Mouse (Mus musculus): ENCODE data around the gene Gm5134.

DNA sequence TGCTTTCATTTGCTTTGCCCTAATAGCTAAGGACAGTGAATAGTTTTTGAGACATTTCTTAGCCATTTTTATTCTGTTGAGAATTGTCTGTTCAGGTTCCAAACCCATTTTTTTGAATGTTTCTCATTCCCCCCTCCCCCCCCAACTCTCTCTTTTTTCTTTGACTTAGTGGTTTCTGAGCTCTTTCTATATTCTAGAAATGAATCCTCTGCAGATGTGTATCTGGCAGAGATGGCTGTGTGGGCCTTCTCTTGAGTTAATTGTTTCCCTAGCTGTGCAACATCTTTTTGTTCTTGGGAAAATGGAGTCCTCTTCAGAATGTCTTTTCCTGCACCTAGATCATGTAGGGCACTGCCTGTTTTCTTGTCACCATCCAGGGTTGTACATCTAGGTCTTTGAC is 81.0 kb downstream of the Gm5134 start:
- TF ChIP-seq CTCF (IDR thresholded peaks at IDR 0.05; ENCODE audit: low read depth, low read length) (no peak), GATA2 (IDR thresholded peaks at IDR 0.05; ENCODE audit: borderline replicate concordance, low read depth, low read length) (no peak), POLR2AphosphoS5 (IDR thresholded peaks at IDR 0.05; ENCODE audit: insufficient replicate concordance, low read depth, low read length) (no peak), GATA1 (IDR thresholded peaks at IDR 0.05; ENCODE audit: borderline replicate concordance, low read length) (no peak), TAL1 (conservative IDR thresholded peaks at IDR 0.05; ENCODE audit: low read depth, low read length) (no peak)
